Mouse (Mus musculus): ENCODE measurements around the gene Itgb1bp2. TPM values are rescaled to one million over a fixed set of nuclear protein-coding genes. Genes with fewer than 3 reads are reported as not detected.

Gene Itgb1bp2
- 10 to 100 TPM in 10 of 26 experiments, 1 to 10 TPM in 15, under 1 TPM in 1; 0.99 to 22.5 (median 9.4) TPM for total RNA-seq (2018; cell fraction: chromatin; rRNA removed)
- total RNA-seq (2018; cell fraction: cytosol; rRNA removed): under 1 TPM in 11 of 26 experiments, not detected in 15; 0.10 to 0.44 (median 0.24) TPM
- 10 to 100 TPM in 2 of 26 experiments, 1 to 10 TPM in 22, under 1 TPM in 1, not detected in 1; 0.92 to 15.4 (median 4.5) TPM for total RNA-seq (2018; cell fraction: nucleus; rRNA removed)
- polyA plus RNA-seq (2018): 0.35 TPM in 1 of 3 replicates, not detected in the others

DNA sequence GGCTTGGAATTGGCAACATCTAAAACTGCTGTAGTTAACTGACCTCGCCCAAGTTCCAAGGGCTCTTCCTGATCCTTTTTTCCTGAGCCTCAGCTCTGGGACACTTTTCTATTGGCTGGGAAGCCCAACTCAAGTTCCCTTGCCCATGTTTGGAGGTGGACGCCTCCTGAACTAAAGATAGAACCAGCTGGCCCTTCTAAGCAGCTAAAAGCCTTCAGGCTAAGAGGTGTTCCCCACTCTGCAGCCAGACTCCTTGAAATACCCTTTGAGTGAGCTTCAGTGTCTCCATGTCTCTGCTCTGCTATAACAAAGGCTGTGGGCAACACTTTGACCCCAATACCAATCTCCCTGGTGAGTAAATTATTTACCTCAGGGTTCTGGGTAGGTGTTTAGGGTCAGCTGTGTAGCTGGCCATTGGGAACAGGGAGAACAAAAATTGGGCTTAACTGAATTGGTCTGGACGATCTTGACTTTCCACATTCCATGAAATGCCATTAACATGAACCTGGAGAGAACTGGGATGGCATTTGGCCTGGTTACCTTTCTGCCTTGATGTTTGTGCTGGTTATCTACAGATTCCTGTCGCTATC lies at the start of gene Itgb1bp2:
Gene Itgb1bp2, plus strand, starts transcription at position 203 of the 590 bp plus-strand sequence.
- peaks cover 8% of the 10 kb centered on the region; the same call in 1 of the 2 replicates for H3K36me3 ChIP-seq (ENCODE audit: inconsistent target)

DNA sequence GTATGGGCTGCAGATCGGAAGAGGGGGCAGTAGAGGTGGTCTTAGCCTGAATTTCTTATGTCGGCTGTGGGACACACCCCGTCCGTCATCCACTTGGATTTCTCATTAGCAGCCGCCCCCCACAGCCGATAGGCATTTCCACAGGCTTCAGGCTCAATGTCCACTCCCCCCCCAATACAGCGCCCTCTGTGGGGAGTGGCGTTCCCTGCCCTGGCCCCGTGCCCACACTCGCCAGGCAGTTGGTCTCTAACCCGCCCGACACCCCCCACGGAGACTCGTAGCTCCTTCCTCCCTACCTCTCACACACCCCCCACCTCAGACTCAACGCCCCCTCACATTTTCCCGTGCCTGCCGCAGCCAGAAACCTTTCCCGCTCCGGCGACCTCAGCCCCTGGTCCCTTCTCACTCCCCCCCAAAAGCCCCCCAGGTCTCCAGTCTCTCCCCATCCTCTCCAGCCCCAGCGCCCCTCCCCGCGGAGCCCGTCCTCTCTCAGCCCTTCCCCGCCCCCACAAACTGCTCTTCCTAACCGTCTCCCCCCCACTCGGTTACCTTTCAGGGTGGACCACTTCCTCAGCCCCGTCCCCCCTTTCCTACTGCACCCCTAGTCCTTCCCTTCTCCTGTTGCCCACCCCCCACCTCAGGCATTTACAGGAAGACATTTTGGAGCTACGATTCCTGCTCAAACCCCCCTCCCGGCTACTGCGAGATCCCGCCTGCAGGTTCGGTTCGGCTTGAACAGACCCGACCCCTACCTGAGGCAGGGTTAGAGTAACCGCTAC lies 29.8 kb upstream of the Itgb1bp2 start:
- WGBS (ENCODE audit: missing documents): 31% methylated on average over 30 of the region's 36 CpGs
- Histone ChIP-seq H3K36me3 (ENCODE audit: inconsistent target) (no peaks in the 10 kb centered on the region), H3K79me2 (ENCODE audit: inconsistent target) (no peaks in the 10 kb centered on the region; the same call in 1 of the 2 replicates), H3K27ac (peak overlapping the region; percentile 49), H3K4me3 (ENCODE audit: inconsistent target) (peak overlapping the region; percentile 57)

More for the DNA sequence above, at the start of gene Itgb1bp2:
- Histone ChIP-seq H3K4me3 (ENCODE audit: inconsistent target) (no peak within 1 kb of the TSS), H3K79me2 (ENCODE audit: inconsistent target) (no peaks in the 10 kb centered on the region), H3K27ac (no peak within 1 kb of the TSS)
- 82% methylated on average over 4 of the region's 4 CpGs for WGBS (ENCODE audit: missing documents)

DNA sequence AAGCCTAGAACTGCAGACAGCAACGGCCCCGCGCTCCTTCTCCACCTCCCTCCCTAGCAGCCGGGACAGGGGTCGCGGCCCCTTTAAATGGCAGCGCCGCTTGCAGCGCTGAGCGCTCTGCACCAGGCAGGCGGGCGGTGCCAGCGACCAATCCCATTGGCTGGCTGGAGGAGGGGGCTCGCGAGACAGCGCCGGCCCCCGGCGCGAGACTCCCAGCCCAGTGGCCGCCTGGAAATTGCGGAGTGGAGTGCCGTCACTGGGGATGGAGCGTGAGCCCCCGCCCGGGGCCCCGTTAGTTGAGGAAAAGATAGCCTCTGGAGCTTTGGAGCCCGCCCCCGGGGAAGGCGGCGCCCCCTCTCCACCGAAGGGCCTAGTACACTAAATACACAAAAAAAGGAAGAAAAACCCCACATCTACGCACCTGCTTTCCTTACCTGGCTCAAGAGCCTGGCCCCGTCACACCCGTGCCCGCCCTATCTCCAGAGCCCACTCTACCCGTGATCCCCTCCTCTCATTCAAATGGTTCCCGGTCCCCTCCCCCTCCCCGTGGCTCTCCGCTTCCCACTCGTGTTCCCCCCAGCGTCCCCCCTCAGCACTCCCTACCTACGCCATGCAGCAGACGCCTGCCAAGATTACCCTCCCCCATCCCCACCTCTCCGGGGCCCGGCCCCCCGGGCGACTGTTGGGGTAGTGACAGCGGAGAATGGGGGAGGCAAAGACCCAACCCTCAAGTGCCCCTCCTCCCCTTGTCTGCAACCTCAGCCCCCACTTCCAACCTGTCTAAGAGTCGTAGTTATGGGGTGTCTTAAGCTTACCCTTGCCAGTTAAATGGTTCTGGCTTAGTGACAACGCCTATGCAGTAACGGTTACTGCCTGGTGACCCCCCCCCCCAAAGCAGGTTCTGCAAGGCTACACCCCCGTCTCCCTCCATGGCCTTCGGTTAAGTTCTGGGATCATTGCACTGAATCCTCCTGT lies 28.9 kb upstream of the Itgb1bp2 start:
- no peaks in the 10 kb centered on the region; the same call in 1 of the 2 replicates for H3K79me2 ChIP-seq (ENCODE audit: inconsistent target)
- 24% methylated on average over 24 of the region's 54 CpGs for WGBS (ENCODE audit: missing documents)
- peak overlapping the region; percentile 57 for H3K4me3 ChIP-seq (ENCODE audit: inconsistent target)
- H3K36me3 ChIP-seq (ENCODE audit: inconsistent target): no peaks in the 10 kb centered on the region
- peak overlapping the region; percentile 49 for H3K27ac ChIP-seq

DNA sequence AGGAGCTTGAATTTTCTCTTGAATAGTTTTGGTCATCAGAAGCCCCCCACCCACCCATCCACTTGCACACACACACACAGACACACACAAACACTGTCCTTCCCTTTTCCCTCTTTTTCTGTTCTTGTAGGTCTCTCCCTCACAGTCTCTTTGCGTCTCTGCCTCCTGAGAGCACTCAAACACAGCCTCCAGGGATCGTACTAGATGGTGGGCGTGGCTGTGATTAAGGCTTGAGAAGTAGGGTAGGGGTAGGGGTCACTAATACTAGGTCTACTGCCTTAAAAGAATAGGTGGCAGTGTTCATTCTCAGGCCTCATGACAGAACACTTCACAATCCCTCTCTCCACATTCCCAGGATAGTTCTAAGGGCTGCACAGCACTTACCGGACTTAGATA lies 28.2 kb upstream of the Itgb1bp2 start, which contains the start of gene Zmym3:
Gene Zmym3, minus strand, starts transcription at position 150 of the 396 bp plus-strand sequence.
- WGBS (ENCODE audit: missing documents): 75% methylated on average over 4 of the region's 4 CpGs
- Histone ChIP-seq H3K27ac (peak within 1 kb of the TSS; percentile 17; the same call in 1 of the 2 replicates), H3K36me3 (ENCODE audit: inconsistent target) (no peaks in the 10 kb centered on the region), H3K4me3 (ENCODE audit: inconsistent target) (peak within 1 kb of the TSS; percentile 57), H3K79me2 (ENCODE audit: inconsistent target) (no peaks in the 10 kb centered on the region; the same call in 1 of the 2 replicates)

DNA sequence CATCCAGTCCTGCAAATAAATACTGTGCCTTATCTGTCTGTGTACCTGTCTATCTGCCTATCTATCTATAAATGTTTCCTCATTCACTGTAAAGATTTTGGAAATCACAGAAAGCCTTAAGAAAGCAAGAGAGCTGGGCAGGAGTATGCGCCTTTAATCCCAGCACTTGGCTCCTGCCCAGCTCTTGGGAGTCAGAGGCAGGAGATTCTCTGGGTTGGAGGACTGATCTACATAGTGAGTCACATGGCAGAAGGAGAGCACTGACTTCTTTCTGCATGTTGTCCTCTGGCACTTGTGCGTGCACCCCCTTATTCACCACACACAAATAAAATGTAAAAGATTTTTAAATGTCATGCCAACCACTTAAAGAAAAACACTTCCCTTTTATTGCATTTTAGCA lies 25.4 kb upstream of the Itgb1bp2 start:
- WGBS (ENCODE audit: missing documents): 95% methylated on average over 2 of the region's 2 CpGs
- Histone ChIP-seq H3K79me2 (ENCODE audit: inconsistent target) (no peaks in the 10 kb centered on the region; the same call in 1 of the 2 replicates), H3K27ac (no peak overlapping the region), H3K36me3 (ENCODE audit: inconsistent target) (no peaks in the 10 kb centered on the region), H3K4me3 (ENCODE audit: inconsistent target) (no peak overlapping the region)

DNA sequence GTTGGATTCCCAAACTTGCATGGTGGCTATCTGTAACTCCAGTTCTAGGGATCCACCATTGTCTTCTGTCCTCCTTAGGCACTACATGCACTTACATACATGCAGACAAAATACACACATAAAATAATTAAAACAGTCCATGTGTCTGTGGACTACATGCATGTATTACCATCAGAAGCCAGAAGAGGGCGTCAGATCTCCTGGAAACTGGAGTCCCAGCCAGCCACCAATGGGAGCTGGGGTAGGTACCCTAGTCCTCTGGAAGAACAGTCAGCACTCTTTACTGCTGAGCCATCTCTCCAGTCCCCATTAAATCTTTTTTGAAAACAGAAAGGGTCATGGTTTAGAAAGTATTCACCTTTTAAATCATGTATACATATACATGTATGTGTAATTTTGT lies 21.1 kb upstream of the Itgb1bp2 start:
- 6% methylated on average over 1 of the region's 1 CpGs for WGBS (ENCODE audit: missing documents)

DNA sequence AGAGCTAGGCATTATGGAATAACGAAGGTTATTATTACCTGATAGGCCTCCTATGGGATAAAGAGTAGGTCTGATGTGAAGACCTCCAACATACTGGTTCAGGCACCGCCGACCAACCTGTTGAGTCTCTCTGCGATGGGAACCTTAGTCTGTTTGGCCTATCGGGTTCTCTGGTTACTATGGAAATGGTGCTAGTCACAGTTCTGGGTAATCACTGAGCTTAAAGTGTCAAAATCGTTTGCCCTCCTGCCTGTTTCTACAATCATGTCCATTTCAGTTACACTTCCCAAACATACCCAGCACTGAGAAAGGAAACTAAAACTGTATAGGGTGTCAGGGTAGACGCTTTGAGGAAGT lies 20.1 kb upstream of the Itgb1bp2 start:
- 40% methylated on average over 7 of the region's 7 CpGs for WGBS (ENCODE audit: missing documents)
- Histone ChIP-seq H3K79me2 (ENCODE audit: inconsistent target) (peaks cover 41% of the 10 kb centered on the region), H3K4me3 (ENCODE audit: inconsistent target) (peak overlapping the region; percentile 61), H3K36me3 (ENCODE audit: inconsistent target) (no peaks in the 10 kb centered on the region), H3K27ac (peak overlapping the region; percentile 89)

More for the DNA sequence above, 21.1 kb upstream of the Itgb1bp2 start:
- Histone ChIP-seq H3K27ac (no peak overlapping the region), H3K36me3 (ENCODE audit: inconsistent target) (no peaks in the 10 kb centered on the region), H3K79me2 (ENCODE audit: inconsistent target) (peaks cover 31% of the 10 kb centered on the region), H3K4me3 (ENCODE audit: inconsistent target) (no peak overlapping the region)

DNA sequence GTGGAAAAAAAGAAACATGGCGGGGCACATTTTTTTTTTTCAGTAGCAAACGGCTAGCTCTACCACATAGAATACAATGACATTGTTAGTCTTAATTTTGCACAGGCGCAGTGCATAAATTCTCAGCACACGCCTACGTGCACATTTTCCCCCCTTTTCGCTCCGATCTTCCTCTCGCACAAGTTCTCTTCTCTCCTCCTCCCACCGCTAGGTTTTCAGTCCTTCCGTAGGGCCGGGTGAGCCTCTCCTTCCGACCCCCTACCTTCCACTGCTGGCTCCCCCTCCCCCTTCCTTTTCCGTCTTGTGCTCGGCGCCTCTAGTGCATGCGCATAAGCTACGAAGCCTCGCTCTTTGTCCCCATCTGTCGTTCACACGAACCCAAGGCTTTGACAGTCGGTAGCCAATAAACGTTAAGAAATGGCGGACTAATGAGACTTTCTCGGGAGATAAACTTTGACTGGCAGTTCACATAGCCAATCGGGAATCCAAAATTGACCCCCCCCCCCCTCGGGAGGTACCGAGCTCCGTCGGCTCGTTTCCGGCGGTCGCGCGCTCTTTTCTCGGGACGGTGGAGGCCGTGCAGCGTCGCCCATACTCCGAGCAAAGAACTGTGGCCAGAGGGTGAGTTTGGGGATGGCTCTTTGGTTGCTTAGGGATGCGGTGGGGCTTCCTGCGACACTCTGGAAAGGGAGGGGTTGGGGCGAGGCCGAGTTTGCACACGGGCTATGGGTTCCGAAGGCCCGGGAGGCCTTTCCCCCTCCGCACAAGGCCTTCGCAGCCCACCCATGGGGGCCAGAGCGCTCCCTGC lies 19.5 kb upstream of the Itgb1bp2 start, which contains the start of gene Nono:
Gene Nono, plus strand, starts transcription at position 177 of the 808 bp plus-strand sequence.
- Histone ChIP-seq H3K4me3 (ENCODE audit: inconsistent target) (peak within 1 kb of the TSS; percentile 61), H3K36me3 (ENCODE audit: inconsistent target) (no peaks in the 10 kb centered on the region), H3K79me2 (ENCODE audit: inconsistent target) (peaks cover 47% of the 10 kb centered on the region), H3K27ac (peak within 1 kb of the TSS; percentile 89)
- WGBS (ENCODE audit: missing documents): 21% methylated on average over 47 of the region's 51 CpGs

DNA sequence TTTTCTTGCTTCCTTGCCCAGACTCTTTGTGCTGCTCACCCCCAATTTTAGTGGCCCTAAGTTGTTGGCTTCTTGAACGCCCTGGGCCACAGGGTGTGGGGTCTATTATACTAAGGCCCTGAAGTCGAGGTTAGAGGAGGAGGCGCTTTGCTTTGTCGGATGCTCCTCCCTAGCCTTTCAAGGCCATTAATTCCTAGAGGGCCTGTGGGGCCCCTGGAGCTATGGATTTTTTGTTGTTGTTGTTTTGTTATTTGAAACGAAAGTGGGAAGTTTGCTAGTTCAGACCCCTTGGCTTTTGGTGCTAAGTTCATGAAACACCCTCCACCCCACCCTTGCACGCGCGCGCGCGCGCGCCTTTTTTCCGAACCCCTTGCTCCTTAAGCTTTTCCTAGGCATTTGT lies 18.9 kb upstream of the Itgb1bp2 start:
- no peaks in the 10 kb centered on the region for H3K36me3 ChIP-seq (ENCODE audit: inconsistent target)
- peaks cover 53% of the 10 kb centered on the region for H3K79me2 ChIP-seq (ENCODE audit: inconsistent target)
- peak overlapping the region; percentile 89 for H3K27ac ChIP-seq
- H3K4me3 ChIP-seq (ENCODE audit: inconsistent target): peak overlapping the region; percentile 61
- WGBS (ENCODE audit: missing documents): 21% methylated on average over 13 of the region's 14 CpGs

DNA sequence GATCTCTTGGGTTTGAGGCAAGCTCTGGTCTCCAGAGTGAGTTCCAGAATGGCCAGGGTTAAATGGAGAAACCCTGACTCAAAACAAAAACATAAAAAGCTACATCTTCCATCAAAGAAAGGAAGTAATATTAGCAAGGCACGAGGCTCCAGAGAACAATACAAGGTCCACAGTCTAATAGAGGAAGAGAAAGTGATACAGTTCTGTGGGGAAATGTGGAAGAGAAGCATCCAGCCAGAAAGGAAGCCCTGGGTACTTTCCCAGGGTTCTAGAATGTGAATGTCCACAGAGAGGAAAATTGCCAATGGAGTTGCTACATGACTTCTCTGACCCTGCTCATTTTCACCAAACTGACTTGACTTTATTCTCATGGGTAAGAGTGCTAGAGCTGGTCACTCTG lies 2.3 kb downstream of the Itgb1bp2 start:
- no peaks in the 10 kb centered on the region for H3K36me3 ChIP-seq (ENCODE audit: inconsistent target)
- no peak overlapping the region for H3K27ac ChIP-seq

DNA sequence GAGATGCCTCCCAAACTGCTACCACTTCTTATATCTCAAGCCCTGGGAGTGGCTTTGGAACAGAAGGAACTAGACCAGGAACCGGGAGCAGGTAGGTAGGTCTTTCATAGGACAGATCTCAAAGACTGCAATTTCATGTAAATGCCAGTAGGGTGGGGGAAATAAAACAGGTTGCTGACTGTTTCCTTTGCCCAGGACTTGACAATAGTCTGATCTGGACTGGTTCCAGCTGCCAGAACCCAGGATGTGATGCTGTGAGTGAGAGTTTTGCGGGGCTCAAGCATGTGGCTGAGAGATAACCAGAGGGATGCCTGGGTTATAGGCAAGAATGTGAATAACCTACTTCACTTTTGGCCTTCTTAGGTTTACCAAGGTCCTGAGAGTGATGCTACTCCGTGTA lies 2.7 kb downstream of the Itgb1bp2 start:
- Histone ChIP-seq H3K27ac (no peak overlapping the region), H3K79me2 (ENCODE audit: inconsistent target) (no peaks in the 10 kb centered on the region), H3K4me3 (ENCODE audit: inconsistent target) (no peak overlapping the region), H3K36me3 (ENCODE audit: inconsistent target) (no peaks in the 10 kb centered on the region)
- 74% methylated on average over 3 of the region's 3 CpGs for WGBS (ENCODE audit: missing documents)

More for the DNA sequence above, 2.3 kb downstream of the Itgb1bp2 start:
- Histone ChIP-seq H3K4me3 (ENCODE audit: inconsistent target) (no peak overlapping the region), H3K79me2 (ENCODE audit: inconsistent target) (no peaks in the 10 kb centered on the region)
- 0% methylated on average over 1 of the region's 1 CpGs for whole genome bisulfite sequencing (ENCODE audit: missing documents)

DNA sequence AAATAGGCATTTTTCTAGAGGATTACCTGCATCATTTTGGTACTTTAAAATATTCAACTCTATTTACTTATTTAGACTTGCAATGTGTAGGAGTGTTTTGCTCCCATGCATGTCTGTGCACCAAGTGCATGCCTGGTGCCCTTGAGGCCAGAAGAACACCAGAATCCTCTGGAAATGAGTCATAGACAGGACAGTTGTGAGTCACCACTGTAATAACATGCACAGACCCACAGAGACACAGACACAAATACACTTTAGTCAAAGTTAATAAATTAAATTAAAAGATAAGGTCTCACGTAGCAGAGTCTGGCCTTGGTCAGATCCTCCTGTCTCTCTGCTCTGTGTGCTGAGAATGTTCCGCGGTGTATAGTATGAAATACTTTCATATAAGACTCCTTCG lies 23.3 kb downstream of the Itgb1bp2 start:
- Histone ChIP-seq H3K79me2 (ENCODE audit: inconsistent target) (no peaks in the 10 kb centered on the region), H3K27ac (no peak overlapping the region), H3K4me3 (ENCODE audit: inconsistent target) (no peak overlapping the region), H3K36me3 (ENCODE audit: inconsistent target) (no peaks in the 10 kb centered on the region)
- WGBS (ENCODE audit: missing documents): 81% methylated on average over 3 of the region's 4 CpGs

DNA sequence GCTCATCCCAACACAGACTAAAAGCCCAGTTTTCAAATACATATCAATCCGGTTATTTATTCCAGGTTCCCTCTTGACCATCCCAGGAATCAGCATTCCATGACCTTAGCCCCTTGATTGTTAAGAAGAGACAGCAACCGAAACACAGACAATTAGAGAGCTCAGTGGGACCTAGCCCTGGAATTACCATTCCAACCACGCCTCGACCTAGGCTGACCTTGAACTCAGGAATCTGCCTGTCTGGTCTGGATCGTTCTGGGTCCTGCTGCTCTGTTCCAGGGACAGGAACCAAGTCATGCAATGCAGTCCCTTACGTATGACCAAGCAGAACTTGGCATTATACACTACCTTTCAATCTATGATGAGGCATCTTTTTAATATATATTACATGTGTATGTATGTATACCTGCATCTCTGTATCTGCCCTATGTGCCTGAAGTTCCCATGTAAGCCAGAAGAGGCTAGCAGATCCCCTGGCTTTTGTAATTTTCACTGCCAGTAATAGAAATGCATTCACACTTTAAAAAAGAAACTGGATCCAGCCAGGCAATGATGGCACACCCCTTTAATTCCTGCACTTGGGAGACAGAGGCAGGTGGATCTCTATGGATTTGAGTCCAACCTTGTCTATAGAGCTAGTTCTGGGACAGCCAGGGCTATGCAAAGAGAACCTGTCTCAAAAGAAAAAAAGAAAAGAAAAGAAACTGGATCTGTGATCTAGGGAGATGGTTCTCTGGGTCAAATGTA lies 32.9 kb downstream of the Itgb1bp2 start:
- H3K27ac ChIP-seq: no peak overlapping the region
- 98% methylated on average over 6 of the region's 6 CpGs for WGBS (ENCODE audit: missing documents)
- no peak overlapping the region for H3K4me3 ChIP-seq (ENCODE audit: inconsistent target)
- no peaks in the 10 kb centered on the region for H3K79me2 ChIP-seq (ENCODE audit: inconsistent target)
- H3K36me3 ChIP-seq (ENCODE audit: inconsistent target): no peaks in the 10 kb centered on the region
